Mouse (Mus musculus) kidney, postnatal 0 days (tissue): ENCODE results near the gene Trub2. TPM values are rescaled to one million over a fixed set of nuclear protein-coding genes. Genes with fewer than 3 reads are reported as not detected.

Source experiments
- ATAC-seq: fragments of 200-750 bp; cut with Nextera tagmentation; replicated peaks from 2 replicates; pipeline ENCODE4 v1.8.0; 2017; ENCODE audit warnings: low read depth, moderate number of reproducible peaks, moderate TSS enrichment, moderate library complexity; ENCODE audit not compliant: low FRiP score
- DNase-seq: peaks from one replicate; pipeline ENCODE4 v3.0.0-alpha.2; 2016; ENCODE audit warnings: low spot score
- H3K27ac ChIP-seq: fragments of 300-500 bp; sonication (generic); 2 replicates; pipeline ENCODE4 v1.5.1; 2014; ENCODE audit warnings: mild to moderate bottlenecking
- H3K27me3 ChIP-seq: fragments of 300-500 bp; sonication (generic); 2 replicates; pipeline ENCODE4 v1.6.1; 2014; ENCODE audit warnings: low read length, mixed read lengths; ENCODE audit not compliant: insufficient read depth
- H3K36me3 ChIP-seq: fragments of 300-500 bp; sonication (generic); 2 replicates; pipeline ENCODE4 v1.6.1; 2014; ENCODE audit warnings: low read length, mixed read lengths; ENCODE audit not compliant: insufficient read depth
- H3K4me1 ChIP-seq: fragments of 300-500 bp; sonication (generic); replicated peaks from 2 replicates; pipeline ENCODE4 v1.6.1; 2014; ENCODE audit warnings: antibody characterized with exemption, low read length, mixed read lengths; ENCODE audit not compliant: insufficient read depth
- H3K4me2 ChIP-seq: fragments of 300-500 bp; sonication (generic); 2 replicates; pipeline ENCODE4 v1.6.1; 2014; ENCODE audit warnings: mild to moderate bottlenecking, low read length, moderate library complexity, mixed read lengths
- H3K4me3 ChIP-seq: fragments of 300-500 bp; sonication (generic); replicated peaks from 2 replicates; pipeline ENCODE4 v1.5.1; 2014; ENCODE audit warnings: low read depth, low read length
- H3K9ac ChIP-seq: fragments of 300-500 bp; sonication (generic); 2 replicates; pipeline ENCODE4 v1.6.1; 2014; ENCODE audit warnings: low read depth, low read length
- H3K9me3 ChIP-seq: fragments of 300-500 bp; sonication (generic); replicated peaks from 2 replicates; pipeline ENCODE4 v1.6.1; 2016; ENCODE audit warnings: low read length, inconsistent platforms, mixed read lengths
- CTCF ChIP-seq: IDR thresholded peaks from 2 replicates; pipeline ENCODE4 v1.5.1; 2016; ENCODE audit warnings: antibody characterized with exemption, low read depth, mild to moderate bottlenecking, moderate library complexity
- WGBS: fragments of 180-500 bp; shearing (Covaris S2); extraction: QIAGEN DNeasy Blood & Tissue Kit; methylation state at CpG from one replicate; pipeline ENCODE4 v1.1.7; 2014; 5-methylcytosine and 5-hydroxymethylcytosine counted together
- polyA plus RNA-seq: library from polyadenylated mRNA; unstranded; fragments of >200 nt; fragmentation: Nextera tagmentation; extraction: Ambion mirVana; gene quantifications from 2 replicates; pipeline ENCODE4 v1.2.1, GENCODE M21; 2015

Gene Trub2
- polyA plus RNA-seq, 1 experiment from 2014 or later = 24.1 TPM

- Histone ChIP-seq H3K4me2 (no peak overlapping the region), H3K27ac (no peak overlapping the region), H3K4me3 (no peak overlapping the region), H3K9me3 (no peaks in the 10 kb centered on the region), H3K27me3 (peaks cover 16% of the 10 kb centered on the region; the same call in 1 of the 2 replicates), H3K36me3 (no peaks in the 10 kb centered on the region), H3K9ac (0 out of 2 replicates have a peak overlapping the region, but pooled peaks have one; percentile 40), H3K4me1 (peaks cover 16% of the 10 kb centered on the region; the same call in 1 of the 2 replicates)
- DNase-seq (no peak), ATAC-seq (no peak)
- 58% methylated on average over 5 of the region's 5 CpGs for WGBS
- peak; percentile 55 for TF ChIP-seq CTCF
These were observed 40.5 kb downstream of the Trub2 start for GRCm38 (mm10) chr2:29747852-29748251.

DNA sequence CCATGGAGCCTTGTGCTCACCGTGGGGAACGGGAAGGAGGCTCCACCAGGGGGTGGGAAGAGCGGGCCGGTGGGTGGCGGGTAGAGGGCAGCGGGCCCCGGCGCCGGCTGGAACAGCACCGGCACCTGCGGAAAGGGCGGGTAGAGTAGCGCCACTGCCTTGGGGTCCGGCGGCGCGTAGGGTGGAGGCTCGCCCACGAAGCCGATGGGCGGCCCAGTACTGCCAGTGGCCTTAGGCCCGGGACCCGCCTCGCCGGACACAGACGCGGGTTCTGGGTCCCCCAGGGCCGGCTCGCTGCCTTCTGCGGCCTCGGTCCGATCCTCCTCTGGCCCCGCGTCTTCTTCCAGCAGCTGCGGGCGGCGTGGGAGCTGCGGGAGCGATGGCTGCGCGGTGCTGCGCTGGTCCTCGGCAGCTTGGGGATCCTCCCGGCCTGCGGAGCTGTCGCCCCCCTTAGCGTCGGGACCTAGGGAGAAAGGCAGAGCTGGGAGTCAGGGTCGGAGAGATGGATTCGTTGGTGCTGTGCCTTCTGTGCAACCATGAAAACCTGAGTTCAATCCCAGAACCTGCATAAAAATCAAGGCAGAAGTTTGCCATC is 41.0 kb downstream of the Trub2 start:
- Histone ChIP-seq H3K27me3 (peaks cover 13% of the 10 kb centered on the region; the same call in 1 of the 2 replicates), H3K4me2 (peak overlapping the region; percentile 59), H3K9me3 (no peaks in the 10 kb centered on the region), H3K4me1 (peaks cover 16% of the 10 kb centered on the region; the same call in 1 of the 2 replicates), H3K36me3 (no peaks in the 10 kb centered on the region), H3K9ac (peak overlapping the region; percentile 40; the same call in 1 of the 2 replicates), H3K4me3 (peak overlapping the region; percentile 32), H3K27ac (no peak overlapping the region; the same call in 1 of the 2 replicates)
- no peak for DNase-seq
- no peak for TF ChIP-seq CTCF
- no peak for ATAC-seq
- 4% methylated on average over 39 of the region's 50 CpGs for WGBS

- DNase-seq (no peak), ATAC-seq (no peak)
- peaks cover 8% of the 10 kb centered on the region; the same call in 1 of the 2 replicates for H3K4me1 ChIP-seq
These were observed 44.0 kb downstream of the Trub2 start for GRCm38 (mm10) chr2:29744256-29744655.

GRCm38 (mm10) chr2:29741207-29741606 is 47.1 kb downstream of the Trub2 start:
- Histone ChIP-seq H3K9me3 (no peaks in the 10 kb centered on the region), H3K36me3 (peaks cover 20% of the 10 kb centered on the region; the same call in 1 of the 2 replicates), H3K9ac (no peak overlapping the region), H3K27me3 (no peaks in the 10 kb centered on the region), H3K4me2 (no peak overlapping the region), H3K27ac (no peak overlapping the region), H3K4me3 (no peak overlapping the region), H3K4me1 (no peaks in the 10 kb centered on the region)
- 91% methylated on average over 6 of the region's 6 CpGs for WGBS
- no peak for TF ChIP-seq CTCF
- ATAC-seq (no peak), DNase-seq (no peak)

More at GRCm38 (mm10) chr2:29744256-29744655, 44.0 kb downstream of the Trub2 start:
- no peak overlapping the region for H3K4me2 ChIP-seq
- 0 out of 2 replicates have a peak, but pooled peaks cover 5% of the 10 kb centered on the region for H3K27me3 ChIP-seq
- H3K27ac ChIP-seq = no peak overlapping the region; the same call in 1 of the 2 replicates
- TF ChIP-seq CTCF = no peak
- H3K4me3 ChIP-seq = no peak overlapping the region
- no peak overlapping the region for H3K9ac ChIP-seq
- 72% methylated on average over 6 of the region's 6 CpGs for WGBS
- no peaks in the 10 kb centered on the region for H3K9me3 ChIP-seq
- H3K36me3 ChIP-seq = no peaks in the 10 kb centered on the region

- Histone ChIP-seq H3K4me3 (no peak overlapping the region), H3K36me3 (peaks cover 35% of the 10 kb centered on the region; the same call in 1 of the 2 replicates), H3K27ac (no peak overlapping the region), H3K9me3 (no peaks in the 10 kb centered on the region), H3K27me3 (no peaks in the 10 kb centered on the region), H3K4me2 (no peak overlapping the region), H3K9ac (no peak overlapping the region), H3K4me1 (no peaks in the 10 kb centered on the region)
- DNase-seq = no peak
- WGBS = 69% methylated on average over 5 of the region's 5 CpGs
- ATAC-seq = no peak
- TF ChIP-seq CTCF = peak; percentile 49; the same call in 1 of the 2 replicates
These were observed 48.9 kb downstream of the Trub2 start for GRCm38 (mm10) chr2:29739368-29739767.

- Histone ChIP-seq H3K4me2 (no peak overlapping the region), H3K9me3 (no peaks in the 10 kb centered on the region), H3K27me3 (no peaks in the 10 kb centered on the region), H3K9ac (no peak overlapping the region), H3K27ac (no peak overlapping the region; the same call in 1 of the 2 replicates), H3K4me1 (no peaks in the 10 kb centered on the region), H3K4me3 (no peak overlapping the region), H3K36me3 (peaks cover 39% of the 10 kb centered on the region; the same call in 1 of the 2 replicates)
- DNase-seq = no peak
- 73% methylated on average over 4 of the region's 4 CpGs for WGBS
- TF ChIP-seq CTCF = no peak
- ATAC-seq = no peak
These were observed 49.5 kb downstream of the Trub2 start for GRCm38 (mm10) chr2:29738799-29739198.
